Mouse (Mus musculus): ENCODE data around the gene Auts2.

The Auts2 gene

DNA sequence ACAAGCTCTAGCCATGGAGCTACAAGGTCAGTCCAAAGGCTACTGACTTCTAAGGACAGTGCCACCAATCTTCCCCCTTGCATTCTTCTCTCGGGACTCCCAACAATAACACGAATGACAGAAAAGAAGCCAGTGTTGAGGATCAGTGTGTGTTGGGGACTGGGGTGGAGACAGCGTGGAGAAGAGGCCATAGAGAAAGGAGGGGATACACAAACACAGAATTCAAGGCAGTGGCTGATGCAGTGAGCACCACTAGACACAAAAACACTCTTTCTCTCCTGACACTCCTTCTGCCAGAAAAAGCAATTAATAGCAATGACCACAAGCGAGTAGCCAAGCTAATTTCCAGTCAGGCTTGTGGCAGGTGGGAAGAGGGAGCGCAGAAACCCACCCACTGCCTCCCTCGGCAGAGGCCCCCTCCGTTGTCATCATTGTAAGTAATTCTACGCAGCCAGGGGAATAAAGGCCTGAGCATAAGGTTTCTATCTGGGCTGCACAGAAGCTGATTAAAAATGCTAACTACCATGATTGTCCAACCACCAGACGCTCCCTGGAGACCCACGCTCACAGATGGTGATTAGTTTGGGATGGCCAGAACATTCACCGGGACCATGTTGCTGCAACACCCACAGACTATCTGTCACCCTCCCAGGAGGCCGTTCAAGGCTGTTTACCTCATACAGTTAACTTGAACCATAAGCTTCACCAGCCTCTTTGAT lies 862.9 kb downstream of the Auts2 start:
- in situ Hi-C loops (cut with MboI, MseI) = no loop called here

DNA sequence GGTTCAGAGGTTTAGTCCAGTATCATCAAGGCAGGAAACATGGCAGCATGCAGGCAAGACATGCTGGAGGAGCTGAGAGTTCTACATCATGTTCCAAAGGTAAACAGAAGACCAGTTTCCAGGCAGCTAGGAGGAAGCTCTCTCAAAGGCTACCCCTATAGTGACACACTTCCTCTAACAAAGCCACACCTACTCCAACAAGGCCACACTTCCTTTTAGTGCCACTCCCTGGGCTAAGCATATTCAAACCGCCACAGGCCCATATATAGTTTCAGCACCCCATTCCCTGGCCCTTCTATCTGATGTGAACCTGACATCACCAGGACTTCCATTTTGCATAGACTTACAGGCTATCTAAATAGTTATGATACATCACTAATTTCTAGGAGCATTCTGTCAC lies 863.6 kb downstream of the Auts2 start:
- in situ Hi-C loops (cut with MboI, MseI) = loop anchor here (5.0 kb wide), 1 partner anchor 82 kb away; no protein-coding TSS in a partner anchor

DNA sequence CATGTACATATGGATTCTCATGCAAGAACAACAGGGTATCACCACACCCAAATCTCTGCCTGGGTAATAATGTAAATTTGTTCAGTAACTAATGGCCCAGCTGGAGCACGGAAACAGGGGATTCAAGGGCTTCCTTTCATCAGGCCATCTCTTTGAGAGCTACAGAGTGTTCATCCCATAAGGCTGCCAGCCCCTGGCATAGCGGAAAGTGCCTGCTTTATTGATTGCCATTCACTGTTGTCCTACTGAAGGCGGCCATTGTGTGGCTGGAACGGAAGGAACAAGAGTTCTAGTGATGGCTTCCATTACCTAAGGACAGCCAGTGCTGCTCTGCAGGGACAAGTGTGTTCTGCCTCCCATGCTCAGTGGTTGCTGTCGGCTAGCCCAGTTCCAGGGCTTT lies 865.6 kb downstream of the Auts2 start:
- in situ Hi-C loops (cut with MboI, MseI) = loop anchor here (5.0 kb wide), 1 partner anchor 80 kb away; no protein-coding TSS in a partner anchor

DNA sequence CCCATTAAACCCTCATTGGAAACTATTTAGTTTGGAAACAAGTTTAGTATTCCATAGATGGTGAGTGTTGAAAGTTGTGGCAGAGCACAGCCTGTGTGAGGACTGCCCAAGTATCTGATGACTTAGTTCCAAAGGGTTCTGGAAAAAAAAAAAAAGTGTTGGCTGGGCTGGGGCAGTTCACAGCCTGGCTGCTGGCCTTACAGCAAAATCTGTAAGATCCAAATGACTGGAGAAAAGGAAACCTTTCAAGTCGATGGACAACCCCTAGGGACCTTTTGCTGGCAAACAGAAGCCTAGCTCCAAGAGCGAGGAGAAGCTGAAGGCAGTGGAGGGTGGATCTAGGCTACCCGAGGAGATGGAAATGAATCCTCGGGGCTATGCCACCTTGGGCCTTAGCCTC lies 869.4 kb downstream of the Auts2 start:
- in situ Hi-C loops (cut with MboI, MseI) = no loop called here

DNA sequence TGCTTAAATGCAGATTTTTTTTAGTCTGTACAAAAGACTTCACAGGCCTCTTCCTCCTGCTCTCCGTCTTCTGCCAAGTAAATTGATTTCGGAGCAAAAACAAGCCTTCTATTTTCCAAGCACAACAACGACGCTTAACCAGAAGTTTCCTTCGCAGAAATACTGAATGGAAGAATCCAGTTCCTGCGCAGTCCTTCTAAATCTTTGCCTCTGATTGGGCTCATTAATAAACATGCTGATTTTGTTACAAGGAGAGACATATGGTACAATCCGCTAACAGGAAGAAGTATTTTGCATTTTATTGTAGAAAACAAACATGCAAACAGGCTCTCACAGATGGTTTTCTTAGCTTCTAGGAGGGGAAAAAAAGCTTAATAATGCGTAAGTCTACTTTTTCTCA lies 878.1 kb downstream of the Auts2 start:
- in situ Hi-C loops (cut with MboI, MseI) = no loop called here

DNA sequence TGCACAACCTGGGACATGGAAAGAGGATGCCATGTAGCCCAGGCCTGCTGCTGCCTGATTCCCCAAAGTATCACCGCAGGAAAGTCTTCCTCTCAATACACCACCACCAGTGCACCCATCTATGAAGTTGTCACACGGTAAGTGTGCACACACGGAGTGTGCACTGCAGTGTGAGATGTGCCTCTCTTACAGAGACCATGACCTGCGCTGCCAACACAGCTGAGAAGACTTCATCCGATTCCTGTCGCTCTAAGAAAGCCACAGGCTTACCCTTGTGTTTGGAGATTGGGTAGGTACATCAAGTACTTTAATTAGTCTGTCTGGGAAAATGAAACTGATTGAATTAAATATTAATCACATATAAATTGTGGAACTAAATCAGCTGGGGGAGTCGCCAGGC lies 878.5 kb downstream of the Auts2 start:
- in situ Hi-C loops (cut with MboI, MseI) = no loop called here

DNA sequence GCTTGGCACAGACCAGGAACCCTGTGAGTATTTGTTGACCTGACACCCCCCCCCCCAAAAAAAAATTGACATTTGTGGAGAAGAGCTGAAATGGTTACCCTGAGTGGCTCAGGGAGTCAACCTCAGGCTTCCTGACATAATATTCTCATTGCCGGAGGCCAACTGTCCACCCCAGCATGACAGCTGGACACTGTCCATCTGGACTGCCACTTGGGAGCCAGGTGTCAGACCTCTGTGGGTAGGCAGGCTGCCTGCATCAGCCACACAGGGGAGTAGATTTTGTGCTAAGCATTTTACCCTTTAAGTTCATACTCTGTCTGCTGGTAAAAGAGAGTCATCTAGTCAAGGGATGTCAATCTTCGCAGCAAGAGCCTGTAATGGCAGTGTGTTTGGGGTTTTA lies 880.5 kb downstream of the Auts2 start:
- in situ Hi-C loops (cut with MboI, MseI) = no loop called here

DNA sequence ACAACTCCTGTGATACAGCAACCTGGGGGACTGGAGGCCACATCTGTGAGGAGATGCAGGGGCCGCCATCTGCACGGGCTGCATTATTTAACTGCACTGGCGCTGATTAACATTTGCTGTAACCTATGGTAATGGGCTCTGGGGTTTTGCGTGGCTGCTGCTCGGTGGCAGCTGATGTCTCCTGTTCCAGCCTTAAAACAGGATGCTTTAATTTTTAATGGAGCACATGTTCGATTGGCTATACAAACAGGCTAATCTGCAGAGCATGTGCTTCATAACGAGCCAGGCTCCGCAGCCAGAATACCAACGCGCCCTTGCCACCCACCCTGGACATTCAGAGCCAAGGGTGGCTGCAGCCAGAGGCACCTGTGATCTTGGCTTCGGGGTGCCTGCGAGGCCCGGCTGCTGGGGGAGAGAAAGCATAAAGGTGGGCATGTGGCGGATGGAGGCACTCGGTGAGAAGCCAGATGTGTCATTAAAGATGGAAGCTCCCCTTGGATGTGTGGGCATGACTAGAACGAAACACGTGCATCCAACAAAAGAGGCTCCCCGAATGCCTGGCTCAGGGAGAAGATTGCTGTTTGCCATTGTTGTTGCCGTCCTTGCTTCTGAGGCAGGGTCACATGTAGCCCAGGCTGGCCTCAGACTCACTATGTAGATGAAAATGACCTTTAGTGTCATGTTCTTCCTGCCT lies 884.2 kb downstream of the Auts2 start:
- in situ Hi-C loops (cut with MboI, MseI) = no loop called here

DNA sequence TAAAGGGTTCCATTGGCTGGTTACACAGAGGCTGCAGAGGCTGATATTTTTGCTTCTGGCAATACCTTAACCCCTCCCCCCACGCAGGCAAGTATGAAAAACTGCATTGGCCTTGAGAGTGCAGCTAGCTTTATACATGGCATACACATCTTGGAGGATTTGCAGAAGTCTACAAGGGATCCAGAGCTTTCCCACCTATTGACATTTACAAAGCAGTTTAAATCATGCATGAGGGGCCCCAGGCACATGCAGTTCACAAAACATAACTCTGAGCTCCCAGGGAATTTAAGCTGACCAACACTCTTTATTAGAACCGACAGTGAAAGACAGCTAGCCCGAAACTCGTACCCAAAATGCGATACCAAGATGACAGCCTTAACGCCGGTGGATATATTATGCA lies 888.9 kb downstream of the Auts2 start:
- in situ Hi-C loops (cut with MboI, MseI) = no loop called here

DNA sequence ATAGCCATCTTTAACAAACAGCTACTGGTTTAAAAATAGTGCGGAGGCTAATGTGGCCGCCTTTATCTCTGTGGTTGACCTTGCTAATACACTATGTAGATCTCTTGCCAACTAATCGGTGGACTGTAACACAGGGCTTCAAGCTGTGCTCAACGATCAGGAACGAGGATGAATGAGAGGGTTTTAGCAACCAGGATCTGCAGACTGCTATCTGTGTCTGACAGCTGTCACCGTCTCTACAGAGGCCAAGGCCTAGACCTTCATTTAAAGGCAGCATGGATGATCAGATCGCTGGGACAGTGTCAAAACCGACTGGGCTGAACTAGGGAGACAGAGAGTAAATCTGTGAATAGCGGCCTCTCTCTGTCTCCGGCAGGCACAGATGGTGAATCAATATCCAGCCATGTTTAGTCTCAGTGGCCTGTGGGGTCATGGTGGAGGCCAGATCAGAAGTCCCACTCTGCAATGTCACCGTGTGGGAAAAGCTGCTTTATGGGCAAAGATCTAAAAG lies 892.7 kb downstream of the Auts2 start:
- in situ Hi-C loops (cut with MboI, MseI) = no loop called here

DNA sequence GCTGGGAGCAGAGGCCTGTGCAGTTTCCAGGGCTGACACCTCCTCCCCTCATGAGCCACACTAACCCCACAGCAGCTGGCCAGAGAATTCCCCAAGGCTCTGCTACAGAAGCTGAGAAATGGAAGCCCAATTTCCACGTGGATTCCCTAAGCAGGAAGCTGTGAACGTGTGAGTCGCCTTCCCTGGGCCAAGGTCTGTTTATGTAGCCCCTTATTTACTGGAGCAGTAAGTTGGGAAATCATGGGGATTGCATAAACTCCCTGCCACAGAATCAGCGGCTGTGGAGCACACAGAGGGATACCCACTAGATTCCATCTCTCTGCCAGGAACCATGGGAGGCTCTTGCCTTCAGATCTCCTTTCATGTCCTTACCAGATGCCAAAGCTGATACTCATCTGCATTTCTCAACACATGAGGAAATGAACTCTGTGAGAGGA lies 895.4 kb downstream of the Auts2 start:
- in situ Hi-C loops (cut with MboI, MseI) = no loop called here

DNA sequence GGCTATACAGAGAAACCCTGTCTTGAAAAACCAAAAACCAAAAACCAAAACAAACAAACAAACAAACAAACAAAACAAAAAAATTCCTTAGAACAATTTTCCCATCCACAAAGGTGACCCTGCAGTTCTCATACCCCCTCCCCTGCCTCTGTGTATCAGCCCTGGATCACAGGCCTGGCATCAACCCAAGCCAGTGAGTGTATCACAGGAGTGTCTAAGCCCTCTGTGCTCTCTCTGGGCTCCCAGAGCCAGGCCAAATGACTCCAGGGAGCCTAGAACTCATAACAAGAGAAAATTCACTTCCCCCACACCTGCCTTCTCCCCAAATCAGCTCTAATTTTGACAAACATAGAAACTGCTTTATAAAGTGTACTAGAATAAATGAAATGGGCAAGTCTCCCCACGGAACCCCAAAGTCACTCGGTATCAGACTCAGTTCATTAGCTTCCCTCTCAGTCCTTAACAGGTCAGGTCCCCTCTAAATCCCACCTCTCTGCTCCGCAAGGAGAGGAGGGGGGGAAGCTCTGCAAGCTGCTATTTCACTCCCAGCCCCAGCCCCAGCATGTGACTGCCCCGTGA lies 896.0 kb downstream of the Auts2 start:
- in situ Hi-C loops (cut with MboI, MseI) = no loop called here

DNA sequence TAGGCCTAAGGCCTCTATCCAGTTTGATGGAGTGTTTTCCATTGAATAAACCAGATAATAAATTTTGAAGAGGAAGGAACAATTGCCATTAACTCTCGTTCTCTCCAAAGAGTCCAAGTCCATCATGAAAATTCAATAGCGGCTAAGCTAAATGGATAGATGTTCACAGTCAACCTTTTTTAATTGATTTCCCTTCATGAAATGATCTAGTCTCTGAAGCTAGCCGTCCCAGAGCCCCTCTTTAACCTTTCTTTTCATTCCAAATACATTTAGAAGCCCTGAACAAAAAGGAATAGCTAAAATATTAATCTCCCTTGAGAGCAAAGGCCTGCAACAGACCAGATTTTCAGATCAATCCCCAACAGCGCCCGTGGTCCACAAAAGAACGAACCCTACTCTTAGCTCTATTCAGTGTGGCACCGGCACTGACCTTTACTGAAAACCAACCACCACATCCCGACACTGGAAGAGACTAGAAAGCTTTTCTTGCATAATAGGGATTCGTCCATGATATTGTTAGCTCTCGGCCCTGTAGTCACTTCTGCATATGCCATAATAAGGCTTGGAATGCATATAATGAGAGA lies 896.9 kb downstream of the Auts2 start:
- in situ Hi-C loops (cut with MboI, MseI) = no loop called here

DNA sequence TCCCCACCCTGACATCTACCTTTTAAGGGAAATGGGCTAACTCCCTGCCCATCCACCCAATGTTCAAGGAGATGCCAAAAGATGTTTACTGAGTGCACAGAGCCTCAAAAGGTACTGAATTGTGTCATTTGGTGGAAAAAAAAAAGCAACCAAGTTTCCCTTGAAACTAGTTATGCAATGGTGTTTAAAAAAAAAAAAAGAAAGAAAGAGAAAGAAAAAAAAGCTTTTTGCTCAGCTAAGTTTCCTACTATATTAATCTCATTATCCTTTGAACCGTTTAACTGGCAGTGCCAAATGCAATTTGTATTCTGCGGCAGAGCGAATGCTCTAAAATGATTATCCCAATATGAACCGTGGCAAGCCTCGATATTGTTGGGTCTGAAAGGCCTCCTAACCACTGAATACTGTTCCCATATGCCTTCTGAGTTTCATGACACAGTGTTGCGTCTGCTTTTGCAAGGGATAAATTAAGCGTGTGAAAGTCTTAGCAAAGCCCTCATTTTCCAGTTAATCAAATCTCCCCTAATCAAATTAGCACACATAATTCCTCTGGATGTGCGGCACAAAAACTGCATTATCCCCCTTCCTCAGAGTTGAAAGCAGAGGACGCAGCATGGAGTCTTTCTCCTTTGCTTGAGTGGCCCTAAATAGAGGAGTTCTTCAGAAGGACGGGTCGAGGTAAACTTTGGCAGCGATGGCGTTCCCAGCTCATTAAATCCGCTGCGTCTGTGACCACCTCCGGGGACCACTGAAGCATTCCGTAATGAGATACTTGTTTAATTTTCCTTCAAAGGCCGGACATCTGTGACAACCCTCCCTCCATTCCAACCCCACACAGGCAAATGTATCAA lies 897.6 kb downstream of the Auts2 start:
- in situ Hi-C loops (cut with MboI, MseI) = no loop called here

DNA sequence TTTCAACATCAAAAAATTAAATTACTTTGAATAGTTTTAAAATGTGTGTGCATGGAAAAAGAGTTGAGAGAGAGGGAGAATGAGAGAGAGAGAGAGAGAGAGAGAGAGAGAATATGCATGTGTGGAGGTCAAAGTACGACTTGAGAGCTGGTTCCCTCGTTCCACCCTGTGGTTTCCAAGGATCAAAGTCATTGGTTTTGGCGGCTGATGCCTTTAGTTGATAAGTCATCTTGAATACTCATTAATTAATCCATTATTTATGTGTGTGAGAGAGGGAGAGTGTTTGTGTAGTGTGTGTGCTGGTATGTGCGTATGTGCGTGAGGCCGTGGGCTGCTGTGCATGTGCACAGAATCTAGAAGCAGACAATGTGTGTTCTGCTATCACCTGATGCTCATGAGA lies 898.8 kb downstream of the Auts2 start:
- in situ Hi-C loops (cut with MboI, MseI) = no loop called here

DNA sequence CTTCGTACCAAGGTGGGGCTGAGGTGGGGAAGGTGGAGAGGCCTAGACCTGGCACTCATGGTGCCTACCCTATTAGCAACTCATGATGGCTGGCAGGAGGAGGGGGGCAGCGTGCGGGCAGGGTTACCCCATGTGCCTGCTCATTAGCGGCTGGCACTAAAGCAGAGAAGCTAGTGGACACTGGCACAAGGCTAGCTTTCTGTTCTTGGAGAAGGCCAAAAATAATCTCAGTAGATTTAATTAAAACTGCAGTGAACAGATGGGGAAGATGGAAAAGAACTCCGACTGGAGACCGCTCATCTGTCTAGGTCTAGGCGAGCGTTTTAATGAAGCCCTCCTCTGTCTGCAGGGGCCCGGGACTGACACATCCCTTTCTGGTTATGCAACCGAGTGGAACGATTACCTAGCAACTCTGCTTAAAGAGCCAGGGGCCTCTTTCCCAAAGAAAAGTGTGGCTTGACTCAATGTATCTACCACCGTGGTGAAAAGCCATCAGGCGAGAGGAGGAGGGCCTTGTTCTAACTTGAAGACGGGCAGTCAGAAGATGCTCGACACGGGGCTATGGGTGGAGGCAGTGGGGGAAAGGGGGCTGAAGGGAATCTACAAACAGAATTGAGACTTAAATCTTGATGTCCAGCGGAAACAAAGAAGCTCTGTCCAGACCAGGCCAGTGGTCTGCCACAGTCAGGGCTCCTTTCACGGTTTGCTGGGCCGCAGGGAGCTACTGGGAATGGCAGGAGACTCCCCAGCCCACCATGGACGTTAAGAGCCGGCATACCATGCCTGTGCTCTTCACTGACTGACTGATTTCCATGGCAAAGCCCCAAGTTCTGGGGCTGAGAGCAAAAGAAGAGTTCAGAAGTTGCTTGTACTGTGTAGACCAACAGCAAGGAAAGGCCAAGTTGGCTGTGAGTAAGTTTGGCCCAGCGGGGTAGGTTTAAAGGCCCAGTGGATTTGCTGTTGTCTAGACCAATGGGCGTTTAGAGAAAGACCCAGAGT lies 899.7 kb downstream of the Auts2 start:
- in situ Hi-C loops (cut with MboI, MseI) = no loop called here

DNA sequence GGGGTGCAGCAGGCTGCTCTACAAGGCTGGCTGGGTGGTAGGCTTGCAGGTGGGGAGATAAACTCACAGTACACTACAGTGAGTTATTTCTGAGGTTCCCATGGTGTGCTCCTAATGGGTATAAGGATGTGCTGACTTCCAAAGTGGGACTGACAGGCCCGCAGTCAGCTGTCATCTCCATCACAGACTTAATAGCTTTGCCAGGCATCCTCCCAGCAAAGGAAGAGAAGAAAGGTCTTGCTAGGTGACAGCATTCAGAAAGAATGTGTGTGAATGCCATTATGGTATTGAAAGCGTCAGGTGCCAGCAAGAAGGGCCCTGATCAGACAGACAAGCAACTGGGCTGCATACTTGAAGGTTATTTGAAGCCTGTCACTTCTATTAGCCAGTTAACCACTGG lies 900.4 kb downstream of the Auts2 start:
- in situ Hi-C loops (cut with MboI, MseI) = no loop called here

DNA sequence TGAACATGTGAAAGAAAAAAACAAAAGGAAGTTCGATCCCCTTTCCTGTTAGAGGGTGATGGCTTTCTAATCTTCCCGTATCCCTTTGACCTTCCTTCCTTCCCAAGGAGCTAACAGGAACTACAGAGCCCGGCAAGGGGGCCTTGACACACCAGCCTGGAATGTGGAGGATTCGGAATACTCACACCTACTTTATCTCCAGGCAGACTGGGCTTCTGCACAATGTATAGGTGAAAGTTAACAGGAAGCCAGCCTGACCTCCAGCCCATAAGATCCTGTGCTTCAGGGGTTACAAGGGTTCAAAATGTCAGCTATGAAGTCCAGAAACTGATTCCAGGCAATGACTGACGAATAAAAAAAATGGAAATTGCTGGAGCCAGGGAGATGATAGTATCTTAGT lies 906.7 kb downstream of the Auts2 start:
- in situ Hi-C loops (cut with MboI, MseI) = no loop called here

DNA sequence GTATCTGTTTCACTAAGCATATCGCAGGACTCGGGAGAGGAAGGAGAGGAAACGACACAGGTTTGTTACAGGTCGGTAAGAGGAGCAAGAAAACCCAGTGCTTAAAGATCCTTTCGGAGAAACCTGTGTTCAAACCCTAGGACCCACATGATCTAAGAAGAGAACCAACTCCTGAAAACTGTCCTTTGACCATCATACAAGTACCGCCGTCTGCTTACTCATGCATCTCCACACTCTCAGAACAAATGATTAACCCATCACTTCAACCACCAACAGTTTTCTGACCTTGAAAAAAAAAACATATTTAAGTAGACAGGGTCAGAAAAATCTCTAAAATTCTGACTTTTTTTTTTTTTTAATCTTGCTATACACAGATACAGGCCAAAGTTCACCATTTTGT lies 908.4 kb downstream of the Auts2 start:
- in situ Hi-C loops (cut with MboI, MseI) = no loop called here

DNA sequence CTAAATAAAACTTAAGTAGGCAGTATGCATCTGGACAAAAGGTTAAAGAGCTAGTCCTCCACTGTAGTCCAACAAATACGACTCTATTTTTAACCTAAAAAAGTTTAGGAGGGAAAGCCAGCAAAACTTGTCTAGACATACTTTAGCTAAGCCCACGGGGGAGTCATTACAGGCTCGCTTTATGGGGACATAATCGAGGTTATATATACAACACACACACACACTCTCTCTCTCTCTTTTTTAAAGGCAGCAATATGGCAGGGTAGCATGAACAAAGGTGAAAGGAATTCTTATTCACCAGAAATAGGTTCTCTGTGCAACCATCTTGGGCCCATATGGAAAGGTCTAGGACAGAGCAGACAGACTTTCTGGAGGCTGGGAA lies 911.2 kb downstream of the Auts2 start:
- in situ Hi-C loops (cut with MboI, MseI) = no loop called here
